Mouse (Mus musculus) midbrain, embryonic 10.5 days (tissue): ENCODE data around the gene Defb30. TPM values are rescaled to one million over a fixed set of nuclear protein-coding genes. Genes with fewer than 3 reads are reported as not detected.

Experiments used
- DNase-seq: peaks from one replicate; pipeline ENCODE4 v3.0.0-alpha.2; 2017; ENCODE audit warnings: low spot score
- H3K27ac ChIP-seq: fragments of 300-500 bp; sonication (generic); replicated peaks from 2 replicates; pipeline ENCODE4 v1.5.1; 2016; ENCODE audit warnings: mild to moderate bottlenecking
- H3K27me3 ChIP-seq: fragments of 300-500 bp; sonication (generic); 2 replicates; pipeline ENCODE4 v1.6.1; 2016; ENCODE audit warnings: low read depth, mild to moderate bottlenecking; ENCODE audit not compliant: poor library complexity, severe bottlenecking
- H3K36me3 ChIP-seq: fragments of 300-500 bp; sonication (generic); 2 replicates; pipeline ENCODE4 v1.6.1; 2016; ENCODE audit warnings: mild to moderate bottlenecking, moderate library complexity
- H3K4me1 ChIP-seq: fragments of 300-500 bp; sonication (generic); 2 replicates; pipeline ENCODE4 v1.6.1; 2016
- H3K4me3 ChIP-seq: fragments of 300-500 bp; sonication (generic); 2 replicates; pipeline ENCODE4 v1.5.1; 2016; ENCODE audit warnings: mild to moderate bottlenecking, moderate library complexity
- H3K9me3 ChIP-seq: fragments of 300-500 bp; sonication (generic); replicated peaks from 2 replicates; pipeline ENCODE4 v1.6.1; 2016; ENCODE audit warnings: mild to moderate bottlenecking
- WGBS: fragments of 180-500 bp; shearing (Covaris S2); methylation state at CpG from one replicate; pipeline ENCODE4 v1.1.7; 2016; 5-methylcytosine and 5-hydroxymethylcytosine counted together
- polyA plus RNA-seq: library from polyadenylated mRNA; unstranded; fragments of >200 nt; fragmentation: Nextera tagmentation; extraction: Ambion mirVana; gene quantifications from 2 replicates; pipeline ENCODE4 v1.2.1, GENCODE M21; 2016

Gene Defb30
- polyA plus RNA-seq, 1 experiment from 2014 or later, result not detected

DNA sequence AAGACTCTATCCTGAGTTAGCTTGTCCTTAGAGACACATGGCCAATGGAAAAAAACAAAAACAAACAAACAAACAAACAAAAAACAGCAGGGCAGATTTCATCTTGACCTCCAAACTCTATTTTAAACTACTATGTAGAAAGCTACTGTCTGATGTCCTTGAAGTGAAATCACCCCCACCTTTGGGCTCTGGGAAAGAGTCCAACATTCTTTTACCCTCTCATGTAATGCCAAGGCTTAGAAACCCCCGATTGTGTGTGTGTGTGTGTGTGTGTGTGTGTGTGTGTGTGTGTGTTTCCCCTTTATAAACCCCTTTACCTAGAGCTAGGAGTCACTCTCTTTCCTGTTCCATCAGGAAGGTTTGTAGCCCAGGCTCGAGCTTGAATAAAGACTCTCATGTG, 47.2 kb downstream of the Defb30 start:
- WGBS, result 78% methylated on average over 2 of the region's 2 CpGs
- Histone ChIP-seq H3K27me3 (no peaks in the 10 kb centered on the region), H3K27ac (no peak overlapping the region), H3K9me3 (no peaks in the 10 kb centered on the region), H3K36me3 (no peaks in the 10 kb centered on the region), H3K4me1 (no peaks in the 10 kb centered on the region), H3K4me3 (no peak overlapping the region)
- no peak for DNase-seq

GRCm38 (mm10) chr14:62998977-62999376, 50.8 kb downstream of the Defb30 start:
- H3K9me3 ChIP-seq, result no peaks in the 10 kb centered on the region
- DNase-seq, result no peak
- WGBS, result 94% methylated on average over 4 of the region's 4 CpGs
- H3K4me3 ChIP-seq, result no peak overlapping the region
- no peak overlapping the region for H3K27ac ChIP-seq
- no peaks in the 10 kb centered on the region for H3K4me1 ChIP-seq
- H3K27me3 ChIP-seq, result no peaks in the 10 kb centered on the region
- H3K36me3 ChIP-seq, result no peaks in the 10 kb centered on the region

DNA sequence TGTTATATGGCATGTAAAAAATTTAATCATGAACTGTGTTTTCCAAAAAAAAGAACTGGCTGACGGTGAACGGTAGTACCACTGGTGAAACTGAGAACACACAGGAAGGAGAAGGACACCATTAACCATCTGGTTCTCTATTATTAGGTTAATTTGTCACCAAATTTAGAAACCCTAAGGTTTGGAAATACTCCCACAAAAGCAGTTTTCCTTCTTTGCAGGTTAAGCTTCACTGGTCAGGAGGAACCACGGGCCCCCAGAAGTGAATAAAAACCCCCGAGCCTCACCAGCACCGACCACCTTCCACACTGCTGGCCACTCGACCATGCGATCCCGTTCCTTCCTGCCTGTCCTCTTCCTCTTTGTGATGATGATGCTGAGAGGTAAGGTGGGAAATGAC, 52.0 kb downstream of the Defb30 start, which contains the start of gene Defb47:
TSS of gene Defb47 (plus strand) at position 301 of the 400 bp plus-strand sequence.
- WGBS, result 85% methylated on average over 8 of the region's 8 CpGs
- Histone ChIP-seq H3K36me3 (no peaks in the 10 kb centered on the region), H3K4me3 (no peak within 1 kb of the TSS), H3K9me3 (no peaks in the 10 kb centered on the region), H3K4me1 (0 out of 2 replicates have a peak, but pooled peaks cover 3% of the 10 kb centered on the region), H3K27me3 (no peaks in the 10 kb centered on the region), H3K27ac (no peak within 1 kb of the TSS)
- no peak for DNase-seq

DNA sequence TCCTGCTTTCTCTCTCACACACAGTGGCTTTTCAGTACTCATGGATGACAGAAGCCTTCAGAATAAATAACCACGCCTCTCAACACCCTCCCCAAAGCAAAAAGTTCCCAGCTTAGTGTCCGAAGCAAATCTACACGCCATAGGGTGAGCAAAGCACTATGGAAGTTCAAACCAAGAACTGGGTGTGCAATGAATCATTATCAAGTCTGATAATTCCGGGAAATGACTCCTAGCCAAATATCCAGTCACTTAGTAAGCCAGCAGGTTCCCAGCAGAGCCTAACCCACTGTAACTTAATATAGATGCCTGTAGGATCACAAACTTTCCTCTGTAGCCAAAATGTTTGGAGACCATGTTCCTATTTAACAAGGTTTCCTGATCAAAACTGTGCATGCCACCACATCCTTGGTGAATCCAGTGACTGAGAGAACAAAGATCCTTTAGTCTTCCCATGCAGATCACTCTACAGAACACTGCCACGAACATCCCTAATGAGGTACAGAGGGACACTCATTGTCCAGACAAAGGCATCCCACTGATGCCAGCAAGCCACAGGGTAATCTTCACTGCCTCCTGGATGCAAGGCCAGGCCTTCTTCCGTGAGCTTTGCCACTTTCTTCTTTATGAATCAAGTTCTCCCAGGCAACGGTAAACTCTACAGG, 57.8 kb downstream of the Defb30 start:
- no peak overlapping the region for H3K27ac ChIP-seq
- no peaks in the 10 kb centered on the region for H3K36me3 ChIP-seq
- WGBS, result 57% methylated on average over 7 of the region's 7 CpGs
- 0 out of 2 replicates have a peak, but pooled peaks cover 3% of the 10 kb centered on the region for H3K4me1 ChIP-seq
- no peaks in the 10 kb centered on the region for H3K9me3 ChIP-seq
- no peaks in the 10 kb centered on the region for H3K27me3 ChIP-seq
- H3K4me3 ChIP-seq, result no peak overlapping the region
- DNase-seq, result no peak

DNA sequence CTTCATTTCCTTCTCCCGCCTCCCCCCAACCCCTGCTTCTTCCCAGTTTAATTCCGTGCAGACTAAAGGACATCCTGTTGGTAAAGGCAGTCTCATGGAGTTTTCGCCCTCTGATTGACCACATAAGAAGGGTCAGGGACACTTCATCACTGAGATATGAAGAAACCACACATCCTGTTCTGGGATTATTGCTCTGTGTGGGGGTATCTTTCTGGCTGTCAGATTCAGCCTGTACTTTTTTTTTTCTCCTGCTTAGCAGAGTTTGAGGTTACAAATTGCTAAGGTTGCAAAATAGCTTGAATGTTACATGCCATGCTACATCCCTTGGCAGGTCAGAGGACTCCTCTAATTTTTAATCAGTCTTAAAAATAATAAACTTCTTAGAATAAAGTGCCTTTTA, 58.5 kb downstream of the Defb30 start:
- no peak overlapping the region for H3K4me3 ChIP-seq
- WGBS, result 77% methylated on average over 3 of the region's 3 CpGs
- H3K27ac ChIP-seq, result no peak overlapping the region
- 0 out of 2 replicates have a peak, but pooled peaks cover 3% of the 10 kb centered on the region for H3K4me1 ChIP-seq
- no peak for DNase-seq
- no peaks in the 10 kb centered on the region for H3K9me3 ChIP-seq
- H3K27me3 ChIP-seq, result no peaks in the 10 kb centered on the region
- no peaks in the 10 kb centered on the region for H3K36me3 ChIP-seq

DNA sequence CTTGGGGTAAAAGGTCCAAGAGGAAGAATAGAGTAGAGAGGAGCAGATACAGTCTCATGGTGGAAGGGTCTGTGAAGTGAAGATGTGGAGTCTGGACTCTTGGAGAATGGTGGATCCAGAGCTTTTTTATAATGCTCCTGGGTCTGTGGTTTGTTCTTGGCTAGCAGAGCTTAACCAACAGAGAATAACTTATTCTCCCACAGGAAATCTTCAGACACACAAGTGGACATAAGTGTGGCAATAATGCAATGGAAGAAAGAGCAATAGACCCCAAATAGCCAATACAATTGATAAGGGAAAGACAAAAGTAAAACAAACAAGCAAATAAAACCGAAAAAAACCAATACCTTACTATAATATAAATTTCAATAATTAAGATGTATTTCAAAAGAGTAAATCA, 65.3 kb downstream of the Defb30 start, which contains the start of gene Defb48:
TSS of gene Defb48 (minus strand) at position 101 of the 400 bp plus-strand sequence.
- no peak within 1 kb of the TSS for H3K4me3 ChIP-seq
- 78% methylated on average over 1 of the region's 1 CpGs for WGBS

More for the DNA sequence above, 65.3 kb downstream of the Defb30 start, which contains the start of gene Defb48:
- DNase-seq, result no peak
- Histone ChIP-seq H3K27ac (no peak within 1 kb of the TSS), H3K4me1 (no peaks in the 10 kb centered on the region), H3K36me3 (no peaks in the 10 kb centered on the region), H3K9me3 (no peaks in the 10 kb centered on the region), H3K27me3 (no peaks in the 10 kb centered on the region)

Other genes with a start within 250 kb of the Defb30 start
- 14.8 and 15.5 TPM in 2 replicates for gene Wdfy2, start 212.3 kb downstream of the Defb30 start, polyA plus RNA-seq
- gene Defb48, start 65.5 kb downstream of the Defb30 start, polyA plus RNA-seq, result not detected in 2 replicates
- not detected in 2 replicates for gene Defb47, start 51.9 kb downstream of the Defb30 start, polyA plus RNA-seq
- not detected in 2 replicates for gene Defb43, start 38.2 kb downstream of the Defb30 start, polyA plus RNA-seq
- gene Defb42, start 3.0 kb downstream of the Defb30 start, polyA plus RNA-seq, result not detected in 2 replicates